Mouse (Mus musculus) kidney, postnatal 4 days (tissue): Measurements from ENCODE around the gene Dcst1.

Experiments used
- DNase-seq, 2 experiments: peaks; one replicate each; pipeline ENCODE4 v3.0.0; 2021; ENCODE audit warnings: mixed read lengths in 2 of 2

Dcst1 gene

GRCm38 (mm10) chr3:89361675-89362074, 3.4 kb downstream of the Dcst1 start, which contains the start of gene Dcst2:
TSS of gene Dcst2 (plus strand) at chr3:89361975.
- DNase-seq, result no peak

- DNase-seq, result no peak
Measured at GRCm38 (mm10) chr3:89360237-89360636, 4.8 kb downstream of the Dcst1 start.

DNA sequence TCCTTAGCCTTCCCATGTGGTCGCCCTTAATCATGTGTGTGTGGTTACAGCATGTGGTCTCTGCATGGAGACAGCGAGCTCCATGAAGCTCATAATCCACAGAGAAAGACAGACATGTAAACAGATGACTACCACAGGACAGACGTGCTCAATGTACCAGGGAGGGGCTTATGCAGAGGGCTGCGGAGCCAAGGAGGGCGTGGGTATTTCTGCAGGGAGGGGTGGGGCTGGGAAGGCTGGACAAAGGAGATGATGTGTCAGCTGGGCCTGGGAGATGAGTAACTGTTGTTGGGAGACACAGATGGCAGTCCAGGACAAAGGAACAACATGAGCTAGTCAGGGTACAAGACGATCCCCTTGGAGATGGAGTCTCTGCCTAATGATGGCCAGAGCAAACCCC, 5.4 kb downstream of the Dcst1 start:
- DNase-seq, result no peak

GRCm38 (mm10) chr3:89356029-89356428, 9.0 kb downstream of the Dcst1 start:
- DNase-seq, result no peak

DNA sequence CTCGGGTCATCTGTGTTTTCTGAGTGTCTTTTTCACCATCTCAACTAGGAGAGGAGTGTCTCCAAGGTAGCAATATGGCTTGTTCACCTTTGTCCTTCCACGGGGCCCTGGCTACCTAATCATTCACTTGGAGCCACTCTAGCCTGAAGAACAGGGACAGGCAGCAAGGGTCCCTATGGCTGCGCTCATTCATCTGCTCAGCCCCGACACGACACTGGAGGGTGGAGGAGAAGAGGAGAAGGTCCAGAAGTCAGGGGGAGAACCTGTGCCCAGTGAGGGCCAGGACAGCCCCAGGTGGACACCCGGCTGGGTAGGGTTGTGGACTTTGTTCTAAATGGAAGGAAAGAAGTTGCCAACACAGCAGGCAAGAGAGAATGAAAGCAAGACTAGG, 9.5 kb downstream of the Dcst1 start:
- peak in 1 of 2 experiments; percentile 57 for DNase-seq

GRCm38 (mm10) chr3:89354816-89355511, 10.1 kb downstream of the Dcst1 start:
- DNase-seq, result peak; percentile 93

DNA sequence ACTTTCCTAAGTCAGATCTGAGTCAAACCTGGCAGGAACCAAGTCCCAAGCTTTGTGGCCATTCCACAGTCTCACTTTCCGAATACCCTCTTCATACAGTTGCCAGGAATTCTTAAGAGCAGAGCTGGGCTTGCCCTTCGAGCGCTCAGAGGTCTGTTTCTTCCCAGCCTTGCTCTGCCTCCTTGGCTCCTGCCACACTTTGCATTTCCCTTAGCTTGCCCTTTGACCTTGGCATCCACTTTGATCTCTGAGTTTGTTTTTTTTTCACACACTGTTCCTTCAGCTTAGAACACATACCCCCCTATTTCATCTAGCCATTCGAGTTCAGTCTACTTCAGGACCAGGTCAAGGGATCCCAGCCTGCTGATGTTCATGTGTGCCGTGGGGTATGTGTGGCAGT, 13.8 kb downstream of the Dcst1 start:
- no peak for DNase-seq

DNA sequence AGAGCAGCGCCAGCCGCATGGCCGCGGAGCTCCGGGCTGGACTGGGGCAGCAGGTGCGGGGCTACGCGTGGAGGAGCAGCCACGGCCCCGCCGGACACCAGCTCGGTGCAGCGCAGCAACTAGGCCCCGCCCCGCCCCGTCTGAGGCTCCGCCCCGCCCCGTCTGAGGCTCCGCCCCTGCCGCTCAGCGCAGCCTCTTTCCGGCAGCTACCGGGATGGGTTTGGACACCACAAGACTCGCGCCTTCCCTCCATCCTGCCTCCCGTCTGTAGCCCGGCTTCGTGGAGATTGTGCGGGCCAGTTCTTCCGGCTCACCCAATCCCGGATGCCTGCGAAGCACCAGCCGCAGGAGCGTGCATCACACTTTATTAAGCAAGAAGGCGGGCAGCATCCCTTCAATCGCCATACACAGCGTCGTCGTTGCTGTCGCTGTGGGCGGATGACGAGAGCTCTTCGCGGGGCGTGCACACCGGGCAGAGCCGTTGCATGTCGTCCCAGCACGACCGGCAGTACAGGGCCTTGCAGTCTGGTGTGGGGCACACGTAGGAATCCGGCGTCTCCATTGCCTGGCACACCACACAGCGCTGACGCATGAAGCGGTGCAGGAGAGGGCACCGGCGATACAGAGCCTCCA, 15.1 kb downstream of the Dcst1 start, which contains the start of gene Adam15:
Gene Adam15 (minus strand): TSS at position 128 of the 633 bp plus-strand sequence.
- peak; percentile 96 for DNase-seq

DNA sequence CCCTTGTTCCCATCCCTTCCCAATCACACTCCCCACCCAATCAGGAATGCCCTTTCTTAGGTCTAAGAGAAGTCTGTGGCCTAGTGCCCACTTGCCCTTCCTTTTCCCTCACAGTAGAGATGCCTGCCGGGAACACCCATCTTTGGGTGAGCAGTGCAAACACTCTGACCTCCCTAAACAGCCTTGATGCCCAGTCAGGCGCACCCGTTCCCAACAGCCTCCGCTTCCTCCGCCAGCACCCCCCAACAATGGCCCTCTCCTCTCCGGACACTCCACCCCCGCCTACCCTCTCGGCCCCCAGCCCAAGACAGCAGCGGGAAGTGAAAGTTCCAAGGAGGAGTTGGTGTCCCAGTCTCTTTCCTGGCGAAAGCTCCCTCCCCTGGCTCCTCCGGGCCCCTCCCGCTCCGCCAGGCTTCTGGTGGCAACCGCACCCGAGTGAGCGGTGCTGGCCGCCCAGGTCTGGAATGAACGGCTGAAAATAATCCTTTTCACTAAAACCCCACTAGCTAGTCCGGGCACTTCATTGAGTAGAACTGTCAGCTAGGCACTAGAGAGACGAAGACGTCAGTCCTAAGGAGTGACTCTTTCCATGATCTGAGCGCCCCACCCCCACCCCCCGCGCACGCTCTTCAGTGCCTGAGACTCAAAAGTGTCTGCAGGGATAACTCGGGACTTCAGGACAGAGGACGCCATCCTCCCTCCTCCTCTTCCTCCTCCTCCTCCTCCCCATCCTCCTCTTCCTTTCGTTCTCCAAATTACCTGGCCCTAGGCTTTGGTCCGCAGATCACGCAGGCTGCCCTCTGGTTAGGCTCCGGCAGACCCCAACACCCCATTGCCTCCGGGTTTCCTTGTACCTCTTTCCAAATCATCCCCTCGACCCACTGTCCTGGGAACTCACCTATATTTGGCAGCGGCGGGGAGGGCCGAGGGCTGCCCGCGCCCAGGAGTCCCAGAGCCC, 15.9 kb downstream of the Dcst1 start:
- peak; percentile 64 to 76 for DNase-seq

- DNase-seq, result peak in 1 of 2 experiments; percentile 52
Measured at GRCm38 (mm10) chr3:89347916-89348315, 17.1 kb downstream of the Dcst1 start.

- no peak for DNase-seq
Measured at GRCm38 (mm10) chr3:89346815-89347540, 18.1 kb downstream of the Dcst1 start.

GRCm38 (mm10) chr3:89343279-89343678, 21.8 kb downstream of the Dcst1 start:
- DNase-seq, result no peak

DNA sequence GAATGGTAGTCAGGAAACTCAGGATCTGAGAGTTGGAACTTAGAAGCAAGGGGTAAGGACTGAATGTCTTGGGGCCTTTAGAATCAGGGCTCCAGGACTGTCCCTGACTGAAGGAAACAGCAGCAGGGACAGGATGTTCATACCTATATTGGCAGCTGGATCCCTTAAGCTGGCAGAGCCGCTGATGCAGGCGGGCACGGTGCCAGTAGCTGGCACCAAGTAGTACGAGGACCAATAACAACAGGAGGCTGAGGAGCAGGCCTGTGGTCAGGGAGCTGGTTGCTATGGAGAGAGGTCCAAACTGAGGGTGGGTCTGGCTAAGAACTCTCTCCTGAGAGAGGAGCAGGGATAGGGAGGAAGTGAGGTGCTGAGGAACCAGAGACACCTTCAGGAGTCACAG, 23.3 kb downstream of the Dcst1 start:
- DNase-seq, result no peak

- peak; percentile 85 to 87 for DNase-seq
Measured at GRCm38 (mm10) chr3:89340465-89340864, 24.6 kb downstream of the Dcst1 start.

DNA sequence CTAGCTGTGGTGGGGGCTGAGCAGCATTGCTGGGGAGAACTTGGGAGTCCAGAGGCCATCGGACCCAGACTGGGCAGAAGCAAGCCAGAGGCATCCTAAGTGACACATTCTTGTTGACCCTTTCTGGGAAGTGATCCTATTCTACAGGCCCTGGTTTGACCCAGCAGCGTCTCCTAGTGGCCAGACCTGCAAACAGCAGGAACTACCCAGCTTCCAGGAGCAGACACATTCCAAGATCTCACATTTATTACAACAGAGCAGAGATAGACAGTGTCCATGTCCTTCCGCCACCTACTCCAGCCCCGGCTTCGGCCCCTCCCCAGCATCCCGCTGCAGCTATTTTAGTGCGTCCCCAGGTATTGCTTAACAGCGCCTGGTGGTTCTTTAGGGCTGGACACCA, 25.6 kb downstream of the Dcst1 start:
- DNase-seq, result peak; percentile 89 to 91

DNA sequence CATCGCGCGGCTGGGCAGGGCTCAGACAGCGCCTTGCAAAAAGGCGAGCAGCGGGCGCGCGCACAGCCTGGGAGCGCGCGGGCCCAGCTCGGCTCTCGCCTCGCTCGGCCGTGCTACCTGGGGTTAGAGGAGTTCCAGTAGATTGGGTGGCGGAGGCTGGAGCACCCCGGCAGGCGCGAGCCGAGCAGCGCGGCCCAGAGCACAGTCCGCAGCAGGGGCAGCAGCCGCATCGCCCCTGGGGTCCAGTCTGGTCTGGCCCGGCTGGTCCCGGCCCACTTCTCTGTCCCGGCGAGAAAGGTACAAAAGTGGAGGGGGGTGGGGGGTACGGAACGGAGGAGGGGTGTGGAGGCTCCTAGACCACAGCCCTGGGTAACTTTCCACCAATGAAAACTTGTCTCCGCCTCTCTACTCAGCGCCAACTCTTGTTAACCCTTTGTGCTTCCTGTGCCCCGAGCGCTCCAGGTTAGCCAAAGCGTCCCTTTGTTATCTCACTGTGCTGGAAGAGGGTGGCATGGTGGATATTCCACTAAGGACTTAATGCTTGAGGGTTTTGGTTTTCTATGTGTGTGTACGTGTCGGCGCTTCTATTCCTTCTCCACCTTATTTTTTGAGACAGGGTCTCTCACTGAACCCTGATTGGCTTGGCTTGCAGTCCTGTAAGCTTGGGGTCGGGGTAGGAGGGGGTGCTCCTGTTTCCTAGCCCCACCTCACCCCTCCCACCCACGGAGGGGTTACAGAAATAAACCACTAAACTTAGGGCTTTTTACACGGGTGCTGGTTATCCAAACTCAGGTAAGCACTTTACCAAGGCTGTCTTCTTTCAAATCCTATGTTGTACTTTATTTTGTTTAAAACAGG, 27.1 kb downstream of the Dcst1 start, which contains the start of gene Efna4:
Gene Efna4 (minus strand): TSS at position 308 of the 858 bp plus-strand sequence.
- peak; percentile 72 to 83 for DNase-seq

DNA sequence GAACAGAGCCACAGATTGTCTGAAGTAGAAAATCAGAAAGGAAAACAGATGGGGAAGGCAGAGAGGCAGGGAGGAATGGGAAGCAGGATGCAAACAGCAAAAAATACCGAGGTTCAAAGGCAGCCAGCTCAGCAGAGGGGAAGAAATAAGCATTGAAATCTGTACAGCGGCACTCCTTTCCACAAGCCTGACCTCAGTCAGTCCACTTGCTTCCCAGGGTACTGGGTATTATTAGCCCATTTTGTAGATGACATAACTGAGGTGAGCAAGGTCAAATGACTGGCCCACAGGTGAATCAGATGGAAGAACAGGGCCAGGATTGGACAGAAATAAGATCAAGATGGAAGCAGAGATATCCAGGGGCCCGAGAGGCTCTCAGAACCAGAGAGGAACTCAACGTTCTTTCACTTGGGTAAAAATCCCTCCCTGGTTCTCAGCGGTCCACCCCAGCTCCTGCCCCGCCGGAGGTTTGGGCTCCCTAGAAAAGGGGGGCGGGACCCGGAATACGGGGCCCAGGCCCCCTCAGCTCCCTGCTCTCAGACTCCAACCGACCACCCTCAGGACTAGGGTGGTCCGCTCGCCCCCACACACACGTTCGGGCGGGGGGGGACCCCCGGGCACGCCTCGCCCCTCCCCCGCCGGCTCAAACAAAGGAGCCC, 27.9 kb downstream of the Dcst1 start:
- no peak for DNase-seq

GRCm38 (mm10) chr3:89336529-89336928, 28.5 kb downstream of the Dcst1 start:
- DNase-seq, result no peak

- DNase-seq, result no peak
Measured at GRCm38 (mm10) chr3:89333053-89333452, 32.0 kb downstream of the Dcst1 start.

GRCm38 (mm10) chr3:89332476-89332875, 32.6 kb downstream of the Dcst1 start:
- no peak for DNase-seq

- DNase-seq, result no peak
Measured at GRCm38 (mm10) chr3:89332013-89332412, 33.0 kb downstream of the Dcst1 start.
